ENCODE assay signal across 9 mouse cellular contexts in genomic region chr2:164404082-164404990, GRCm38 (mm10). TPM values are rescaled to one million over a fixed set of nuclear protein-coding genes. Genes with fewer than 3 reads are reported as not detected.
DNase-seq lines count a peak whose midpoint lies in the region; ATAC-seq and TF ChIP-seq lines count a peak whose summit lies in the region.
"Had no signal": no experiment of that assay in that cellular context is flagged by ENCODE, and none has a peak within 500 bp of the region (broad histone marks: within the 10 kb centered on the region; RNA-seq: fewer than 3 reads in every experiment).

No protein-coding gene starts in this region.

- WGBS in heart, embryonic 13.5 days, result 1% methylated on average over 49 of the region's 49 CpGs
- WGBS in kidney, embryonic 15.5 days, result under 1% methylated on average over 45 of the region's 49 CpGs
- WGBS in lung, embryonic 16.5 days, result 1% methylated on average over 49 of the region's 49 CpGs

- H3K4me2 ChIP-seq in heart, embryonic 13.5 days, result peak overlapping the region; percentile 82
- peak overlapping the region; percentile 63 for H3K4me2 ChIP-seq in kidney, embryonic 15.5 days
- peak overlapping the region; percentile 71 for H3K4me2 ChIP-seq in lung, embryonic 16.5 days (ENCODE audit: low read depth, low read length)

- no peaks in the 10 kb centered on the region for H3K36me3 ChIP-seq in heart, embryonic 13.5 days
- H3K36me3 ChIP-seq in kidney, embryonic 15.5 days, result no peaks in the 10 kb centered on the region
- H3K36me3 ChIP-seq in lung, embryonic 16.5 days (ENCODE audit: control insufficient read depth, insufficient read depth, low read length), result no peaks in the 10 kb centered on the region

- TF ChIP-seq CTCF in left cerebral cortex, adult 2 months (IDR thresholded peaks at IDR 0.05), result no peak

- H3K4me1 ChIP-seq in heart, embryonic 13.5 days, result peaks cover 46% of the 10 kb centered on the region
- peaks cover 43% of the 10 kb centered on the region for H3K4me1 ChIP-seq in kidney, embryonic 15.5 days
- peaks cover 18% of the 10 kb centered on the region for H3K4me1 ChIP-seq in lung, embryonic 16.5 days (replicated peaks; ENCODE audit: control insufficient read depth, insufficient read depth, low read length)

- H3K9ac ChIP-seq in heart, embryonic 13.5 days, result peak overlapping the region; percentile 74
- H3K9ac ChIP-seq in kidney, embryonic 15.5 days, result peak overlapping the region; percentile 16; the same call in 1 of the 2 replicates
- H3K9ac ChIP-seq in lung, embryonic 16.5 days (ENCODE audit: low read length), result peak overlapping the region; percentile 75

- intact Hi-C loops in left cerebral cortex, adult 2 months (cut with DNase I), result no loop called here
- intact Hi-C loops in left cerebral cortex, postnatal 36 days (cut with DNase I), result no loop called here

- peaks cover 100% of the 10 kb centered on the region for H3K27me3 ChIP-seq in heart, embryonic 13.5 days (replicated peaks)
- H3K27me3 ChIP-seq in kidney, embryonic 15.5 days, result peaks cover 99% of the 10 kb centered on the region
- H3K27me3 ChIP-seq in lung, embryonic 16.5 days (ENCODE audit: control insufficient read depth, insufficient read depth, low read depth, low read length), result peaks cover 42% of the 10 kb centered on the region

- ATAC-seq in heart, embryonic 13.5 days (ENCODE audit: extremely low read depth, insufficient number of reproducible peaks, low FRiP score, low TSS enrichment), result no peak; the same call in 1 of the 2 replicates
- ATAC-seq in kidney, embryonic 15.5 days (replicated peaks; ENCODE audit: low FRiP score), result peak; percentile 57; the same call in 1 of the 2 replicates
- peak; percentile 80 for ATAC-seq in lung, embryonic 16.5 days (ENCODE audit: low read depth)

- no peak for DNase-seq in left cerebral cortex, adult 2 months (ENCODE audit: extremely low spot score in 1 of 2, low spot score in 2 of 2)
- DNase-seq in left cerebral cortex, postnatal 36 days (ENCODE audit: low spot score in 2 of 2), result no peak
- no peak for DNase-seq in cerebellum, adult 8-10 months
- no peak for DNase-seq in cerebellum, postnatal 4 days (ENCODE audit: low spot score in 2 of 2)
- no peak for DNase-seq in left cerebral cortex, adult 11 months (ENCODE audit: low spot score)

- no peak overlapping the region for H3K27ac ChIP-seq in left cerebral cortex, adult 2 months
- H3K27ac ChIP-seq in heart, embryonic 13.5 days (replicated peaks), result no peak overlapping the region
- no peak overlapping the region for H3K27ac ChIP-seq in kidney, embryonic 15.5 days
- H3K27ac ChIP-seq in lung, embryonic 16.5 days (ENCODE audit: low read length), result peak overlapping the region; percentile 95

- no peaks in the 10 kb centered on the region for H3K9me3 ChIP-seq in heart, embryonic 13.5 days
- no peaks in the 10 kb centered on the region for H3K9me3 ChIP-seq in kidney, embryonic 15.5 days (replicated peaks)
- H3K9me3 ChIP-seq in lung, embryonic 16.5 days (ENCODE audit: control insufficient read depth, low read length), result no peaks in the 10 kb centered on the region

- peak overlapping the region; percentile 37 for H3K4me3 ChIP-seq in left cerebral cortex, adult 2 months
- H3K4me3 ChIP-seq in heart, embryonic 13.5 days, result peak overlapping the region; percentile 55
- peak overlapping the region; percentile 39 for H3K4me3 ChIP-seq in kidney, embryonic 15.5 days (replicated peaks)
- peak overlapping the region; percentile 53 for H3K4me3 ChIP-seq in lung, embryonic 16.5 days (ENCODE audit: low read length)
- H3K4me3 ChIP-seq: myocyte had no signal

RNA-seq across cellular contexts. Expression of gene Matn4, which starts 0.6 kb away (rescaled TPM):
- 10 to 100 TPM; 10.4 to 11.0 TPM for total RNA-seq in left cerebral cortex, adult 2 months (2021)
- total RNA-seq in left cerebral cortex, postnatal 36 days (2021), result 10 to 100 TPM; 11.4 to 13.0 TPM
- 5.2 and 7.7 TPM in 2 replicates for polyA plus RNA-seq in heart, embryonic 13.5 days (2015; fragmentation: Nextera tagmentation; extraction: Ambion mirVana)
- 1.1 and 2.4 TPM in 2 replicates for polyA plus RNA-seq in kidney, embryonic 15.5 days (2015; fragmentation: Nextera tagmentation; extraction: Ambion mirVana)
- 46.8 and 54.9 TPM in 2 replicates for polyA plus RNA-seq in lung, embryonic 16.5 days (2015; fragmentation: Nextera tagmentation; extraction: Ambion mirVana)

RNA-seq across cellular contexts. Expression of gene Rbpjl, which starts 1.4 kb away (rescaled TPM):
- total RNA-seq in left cerebral cortex, adult 2 months (2021), result under 1 TPM; 0.20 to 0.23 TPM
- under 1 TPM; 0.30 to 0.34 TPM for total RNA-seq in left cerebral cortex, postnatal 36 days (2021)
- 0.21 and 0.23 TPM in 2 replicates for polyA plus RNA-seq in heart, embryonic 13.5 days (2015; fragmentation: Nextera tagmentation; extraction: Ambion mirVana)
- 0.05 and 0.08 TPM in 2 replicates for polyA plus RNA-seq in kidney, embryonic 15.5 days (2015; fragmentation: Nextera tagmentation; extraction: Ambion mirVana)
- 16.8 and 21.9 TPM in 2 replicates for polyA plus RNA-seq in lung, embryonic 16.5 days (2015; fragmentation: Nextera tagmentation; extraction: Ambion mirVana)

RNA-seq across cellular contexts. Expression of gene Slpi, which starts 15.4 kb away (rescaled TPM):
- total RNA-seq in left cerebral cortex, adult 2 months (2021), result not detected
- 1 to 10 TPM; 1.0 to 1.5 TPM for total RNA-seq in left cerebral cortex, postnatal 36 days (2021)
- polyA plus RNA-seq in heart, embryonic 13.5 days (2015; fragmentation: Nextera tagmentation; extraction: Ambion mirVana), result 0.90 and 1.8 TPM in 2 replicates
- 2.4 and 2.7 TPM in 2 replicates for polyA plus RNA-seq in kidney, embryonic 15.5 days (2015; fragmentation: Nextera tagmentation; extraction: Ambion mirVana)
- 1.8 and 2.8 TPM in 2 replicates for polyA plus RNA-seq in lung, embryonic 16.5 days (2015; fragmentation: Nextera tagmentation; extraction: Ambion mirVana)

RNA-seq across cellular contexts. Expression of gene Sdc4, which starts 39.4 kb away (rescaled TPM):
- total RNA-seq in left cerebral cortex, adult 2 months (2021), result 10 to 100 TPM; 78.7 to 93.2 TPM
- 10 to 100 TPM; 98.5 TPM for total RNA-seq in left cerebral cortex, postnatal 36 days (2021)
- 36.6 and 46.5 TPM in 2 replicates for polyA plus RNA-seq in heart, embryonic 13.5 days (2015; fragmentation: Nextera tagmentation; extraction: Ambion mirVana)
- polyA plus RNA-seq in kidney, embryonic 15.5 days (2015; fragmentation: Nextera tagmentation; extraction: Ambion mirVana), result 149 and 161 TPM in 2 replicates
- polyA plus RNA-seq in lung, embryonic 16.5 days (2015; fragmentation: Nextera tagmentation; extraction: Ambion mirVana), result 226 and 247 TPM in 2 replicates

RNA-seq across cellular contexts. Expression of gene Sys1, which starts 52.4 kb away (rescaled TPM):
- total RNA-seq in left cerebral cortex, adult 2 months (2021), result 10 to 100 TPM; 40.8 to 41.3 TPM
- total RNA-seq in left cerebral cortex, postnatal 36 days (2021), result 10 to 100 TPM; 34.7 to 40.4 TPM
- 37.2 and 43.0 TPM in 2 replicates for polyA plus RNA-seq in heart, embryonic 13.5 days (2015; fragmentation: Nextera tagmentation; extraction: Ambion mirVana)
- 59.2 and 64.2 TPM in 2 replicates for polyA plus RNA-seq in kidney, embryonic 15.5 days (2015; fragmentation: Nextera tagmentation; extraction: Ambion mirVana)
- 59.9 and 62.3 TPM in 2 replicates for polyA plus RNA-seq in lung, embryonic 16.5 days (2015; fragmentation: Nextera tagmentation; extraction: Ambion mirVana)

Comparison
In these comparisons a context has a peak if more than half of its experiments do, and no peak if none do; other contexts are left out.
1. H3K9ac ChIP-seq: peak in every context shown above with its lines; median percentile 75 in lung, embryonic 16.5 days; 74 in heart, embryonic 13.5 days; 16 in kidney, embryonic 15.5 days.
2. RNA of gene Rbpjl, which starts 1.4 kb away (polyA plus RNA-seq): 16.8 to 21.9 TPM in lung, embryonic 16.5 days; 0.21 to 0.23 TPM in heart, embryonic 13.5 days and 0.05 to 0.08 TPM in kidney, embryonic 15.5 days; every median in the first group is over 10 times any median in the second.
3. Peak in every context shown above with its lines, with median percentiles within 50 percentile points of each other: H3K4me3 ChIP-seq and H3K4me2 ChIP-seq.